Mouse (Mus musculus) MEL (cell line): ENCODE measurements at regions not wholly inside any gene's neighbourhood (a gene's known extent, or its start where the extent isn't known, plus 50 kb on each side); places are given as distances from the start of the nearest gene placed in this dataset.

Source experiments
- HCFC1 ChIP-seq: IDR thresholded peaks from 2 replicates; pipeline ENCODE4 v1.6.1; 2012; ENCODE audit warnings: low read depth, mild to moderate bottlenecking, inconsistent platforms, low read length, improper control_type of control experiment, moderate library complexity
- POLR2A ChIP-seq, 2 experiments: IDR thresholded peaks; 2 replicates each; pipeline ENCODE4 v1.6.1; 2011 to 2012; ENCODE audit warnings: low read length in 2 of 2, mild to moderate bottlenecking in 2 of 2, control low read depth in 1 of 2, improper control_type of control experiment in 1 of 2, low read depth in 1 of 2, moderate library complexity in 1 of 2; ENCODE audit not compliant: control insufficient read depth in 1 of 2, insufficient read depth in 1 of 2, poor library complexity in 1 of 2

GRCm38 (mm10) chr17:50392428-50392827 is 99.0 kb upstream of the Dazl start:
- TF ChIP-seq HCFC1 (no peak), POLR2A (IDR thresholded peaks at IDR 0.05; ENCODE audit: control insufficient read depth in 1 of 2, insufficient read depth in 1 of 2, low read depth in 1 of 2, low read length in 2 of 2, poor library complexity in 1 of 2) (no peak)
